Mouse (Mus musculus) bone marrow macrophage, adult 2 months (primary cell): ENCODE measurements at regions not wholly inside any gene's neighbourhood (a gene's known extent, or its start where the extent isn't known, plus 50 kb on each side); places are given as distances from the start of the nearest gene placed in this dataset.
"Not testable (repeated sequence)": the region's sequence is repeated elsewhere in the genome, so short reads cannot be mapped to it uniquely, and the experiment has no call there.

Experiments used
- H3K27ac ChIP-seq: 2 replicates; pipeline ENCODE4 v1.5.1; 2012; ENCODE audit warnings: low read depth, low read length; ENCODE audit not compliant: insufficient read depth
- H3K4me1 ChIP-seq: 2 replicates; pipeline ENCODE4 v1.6.1; 2012; ENCODE audit warnings: low read length; ENCODE audit not compliant: control insufficient read depth, insufficient read depth
- H3K4me3 ChIP-seq: 2 replicates; pipeline ENCODE4 v1.5.1; 2012; ENCODE audit warnings: mild to moderate bottlenecking, low read length, moderate library complexity; ENCODE audit not compliant: insufficient read depth
- CTCF ChIP-seq: IDR thresholded peaks from 2 replicates; pipeline ENCODE4 v1.5.1; 2012; ENCODE audit warnings: low read depth, mild to moderate bottlenecking, low read length, moderate library complexity
- POLR2A ChIP-seq: IDR thresholded peaks from 2 replicates; pipeline ENCODE4 v1.6.1; 2012; ENCODE audit warnings: mild to moderate bottlenecking, low read depth, low read length, borderline replicate concordance

GRCm38 (mm10) chr14:53750703-53751441, 503.0 kb downstream of the Dad1 start:
- Histone ChIP-seq H3K27ac (no peak overlapping the region), H3K4me1 (no peaks in the 10 kb centered on the region), H3K4me3 (no peak overlapping the region)
- TF ChIP-seq CTCF: no peak
- no peak for TF ChIP-seq POLR2A

- not testable (repeated sequence) for H3K4me1 ChIP-seq, H3K4me3 ChIP-seq
Observed at GRCm38 (mm10) chr14:53743552-53743951, 510.4 kb downstream of the Dad1 start.

GRCm38 (mm10) chr14:53742864-53743263, 511.0 kb downstream of the Dad1 start:
- H3K4me1 ChIP-seq, H3K4me3 ChIP-seq, H3K27ac ChIP-seq: not testable (repeated sequence)

More at GRCm38 (mm10) chr14:53743552-53743951, 510.4 kb downstream of the Dad1 start:
- H3K27ac ChIP-seq: not testable (repeated sequence)

GRCm38 (mm10) chr14:53741246-53741645, 512.7 kb downstream of the Dad1 start:
- H3K4me1 ChIP-seq, H3K4me3 ChIP-seq, H3K27ac ChIP-seq: not testable (repeated sequence)

GRCm38 (mm10) chr14:53737962-53738361, 515.9 kb downstream of the Dad1 start:
- not testable (repeated sequence) for H3K4me3 ChIP-seq, H3K27ac ChIP-seq

GRCm38 (mm10) chr14:53736274-53736673, 517.6 kb downstream of the Dad1 start:
- H3K4me3 ChIP-seq, H3K4me1 ChIP-seq, H3K27ac ChIP-seq: not testable (repeated sequence)

More at GRCm38 (mm10) chr14:53737962-53738361, 515.9 kb downstream of the Dad1 start:
- H3K4me1 ChIP-seq: not testable (repeated sequence)

- H3K4me3 ChIP-seq, H3K4me1 ChIP-seq, H3K27ac ChIP-seq: not testable (repeated sequence)
Observed at GRCm38 (mm10) chr14:53731600-53731999, 522.3 kb downstream of the Dad1 start.

GRCm38 (mm10) chr14:53729877-53730276, 524.0 kb downstream of the Dad1 start:
- not testable (repeated sequence) for H3K4me1 ChIP-seq, H3K4me3 ChIP-seq, H3K27ac ChIP-seq

- H3K4me3 ChIP-seq, H3K27ac ChIP-seq, H3K4me1 ChIP-seq: not testable (repeated sequence)
Observed at GRCm38 (mm10) chr14:53729149-53729548, 524.8 kb downstream of the Dad1 start.

- H3K4me1 ChIP-seq, H3K27ac ChIP-seq, H3K4me3 ChIP-seq: not testable (repeated sequence)
Observed at GRCm38 (mm10) chr14:53726914-53727313, 527.0 kb downstream of the Dad1 start.

GRCm38 (mm10) chr14:53723611-53724010, 530.3 kb downstream of the Dad1 start:
- H3K4me1 ChIP-seq, H3K4me3 ChIP-seq, H3K27ac ChIP-seq: not testable (repeated sequence)

- not testable (repeated sequence) for H3K4me1 ChIP-seq, H3K4me3 ChIP-seq
Observed at GRCm38 (mm10) chr14:53721901-53722300, 532.0 kb downstream of the Dad1 start.

GRCm38 (mm10) chr14:53709627-53710026, 544.3 kb downstream of the Dad1 start:
- not testable (repeated sequence) for H3K4me3 ChIP-seq, H3K27ac ChIP-seq, H3K4me1 ChIP-seq

More at GRCm38 (mm10) chr14:53721901-53722300, 532.0 kb downstream of the Dad1 start:
- not testable (repeated sequence) for H3K27ac ChIP-seq

GRCm38 (mm10) chr14:53704351-53704750, 549.6 kb downstream of the Dad1 start:
- not testable (repeated sequence) for H3K27ac ChIP-seq, H3K4me3 ChIP-seq, H3K4me1 ChIP-seq

- H3K27ac ChIP-seq, H3K4me1 ChIP-seq, H3K4me3 ChIP-seq: not testable (repeated sequence)
Observed at GRCm38 (mm10) chr14:53703593-53703992, 550.3 kb downstream of the Dad1 start.

- not testable (repeated sequence) for H3K4me3 ChIP-seq, H3K4me1 ChIP-seq, H3K27ac ChIP-seq
Observed at GRCm38 (mm10) chr14:53684100-53684499, 569.8 kb downstream of the Dad1 start.
